Mouse (Mus musculus) liver, adult 2 months (tissue): ENCODE measurements around the gene Gnb3.

Experiments
- CTCF ChIP-seq: fragments of 200-500 bp; IDR thresholded peaks from 2 replicates; pipeline ENCODE4 v1.5.1; 2011; ENCODE audit warnings: low read depth, low read length, control low read depth
- POLR2A ChIP-seq: fragments of 200-500 bp; IDR thresholded peaks from 2 replicates; pipeline ENCODE4 v1.6.1; 2011; ENCODE audit warnings: low read length, control low read depth; ENCODE audit not compliant: insufficient read depth; ENCODE audit errors: extremely low read depth

- TF ChIP-seq CTCF (peak; percentile 78), POLR2A (no peak)
Observed at GRCm38 (mm10) chr6:124847305-124847704, 7.2 kb upstream of the Gnb3 start.
